Mouse (Mus musculus): ENCODE data around the gene Pramef12.
"Not testable (repeated sequence)": the region's sequence is repeated elsewhere in the genome, so short reads cannot be mapped to it uniquely, and the experiment has no call there.

The Pramef12 gene

GRCm38 (mm10) chr4:144408290-144408689 is at the start of gene Pramef12:
TSS of gene Pramef12 (minus strand) at chr4:144408464.
- in situ Hi-C loops (cut with MboI; ENCODE audit: low sequenced_read_pairs), result no loop called here

GRCm38 (mm10) chr4:144453217-144453616 is 45.0 kb upstream of the Pramef12 start, which contains the start of gene Gm9944:
TSS of gene Gm9944 (minus strand) at chr4:144453317.
- in situ Hi-C loops (cut with MboI; ENCODE audit: low sequenced_read_pairs), result no loop called here

- in situ Hi-C loops (cut with MboI; ENCODE audit: low sequenced_read_pairs), result no loop called here
Measured at GRCm38 (mm10) chr4:144448546-144448945, 40.3 kb upstream of the Pramef12 start.

- in situ Hi-C loops (cut with MboI; ENCODE audit: low sequenced_read_pairs), result no loop called here
Measured at GRCm38 (mm10) chr4:144441582-144441981, 33.3 kb upstream of the Pramef12 start.

GRCm38 (mm10) chr4:144441095-144441494 is 32.8 kb upstream of the Pramef12 start:
- in situ Hi-C loops (cut with MboI; ENCODE audit: low sequenced_read_pairs), result no loop called here

- in situ Hi-C loops (cut with MboI; ENCODE audit: low sequenced_read_pairs), result no loop called here
Measured at GRCm38 (mm10) chr4:144438672-144439071, 30.4 kb upstream of the Pramef12 start, which contains the start of gene 1700012P22Rik. TSS of gene 1700012P22Rik (minus strand) at chr4:144438772.

GRCm38 (mm10) chr4:144433216-144433615 is 25.0 kb upstream of the Pramef12 start:
- in situ Hi-C loops (cut with MboI; ENCODE audit: low sequenced_read_pairs), result no loop called here

GRCm38 (mm10) chr4:144430723-144431122 is 22.5 kb upstream of the Pramef12 start:
- in situ Hi-C loops (cut with MboI; ENCODE audit: low sequenced_read_pairs), result no loop called here

- in situ Hi-C loops (cut with MboI; ENCODE audit: low sequenced_read_pairs), result no loop called here
Measured at GRCm38 (mm10) chr4:144428868-144429267, 20.6 kb upstream of the Pramef12 start.

GRCm38 (mm10) chr4:144424590-144424989 is 16.3 kb upstream of the Pramef12 start:
- in situ Hi-C loops (cut with MboI; ENCODE audit: low sequenced_read_pairs), result no loop called here

- in situ Hi-C loops (cut with MboI; ENCODE audit: low sequenced_read_pairs), result no loop called here
Measured at GRCm38 (mm10) chr4:144420644-144421043, 12.4 kb upstream of the Pramef12 start.

- in situ Hi-C loops (cut with MboI; ENCODE audit: low sequenced_read_pairs), result no loop called here
Measured at GRCm38 (mm10) chr4:144406261-144406660, 2.0 kb downstream of the Pramef12 start.

- in situ Hi-C loops (cut with MboI; ENCODE audit: low sequenced_read_pairs), result no loop called here
Measured at GRCm38 (mm10) chr4:144404456-144405086, 3.7 kb downstream of the Pramef12 start.

- in situ Hi-C loops (cut with MboI; ENCODE audit: low sequenced_read_pairs), result no loop called here
Measured at GRCm38 (mm10) chr4:144402712-144403111, 5.6 kb downstream of the Pramef12 start.

GRCm38 (mm10) chr4:144396316-144396715 is 11.9 kb downstream of the Pramef12 start:
- in situ Hi-C loops (cut with MboI; ENCODE audit: low sequenced_read_pairs), result no loop called here

GRCm38 (mm10) chr4:144377911-144378310 is 30.4 kb downstream of the Pramef12 start, which contains the start of gene Pramef20:
TSS of gene Pramef20 (minus strand) at chr4:144377933.
- in situ Hi-C loops (cut with MboI; ENCODE audit: low sequenced_read_pairs), result no loop called here

GRCm38 (mm10) chr4:144357642-144358041 is 50.6 kb downstream of the Pramef12 start, which contains the start of gene Gm13119:
TSS of gene Gm13119 (plus strand) at chr4:144357942.
- in situ Hi-C loops (cut with MboI; ENCODE audit: low sequenced_read_pairs), result not testable (repeated sequence)
